Mouse (Mus musculus) small intestine, adult 2 months (tissue): ENCODE data around the gene Hoxa10.

Source experiments
- CTCF ChIP-seq: fragments of 200-500 bp; IDR thresholded peaks from 2 replicates; pipeline ENCODE4 v1.5.1; 2012; ENCODE audit warnings: low read depth, mild to moderate bottlenecking, control low read depth, inconsistent platforms, low read length, moderate library complexity, mixed read lengths; ENCODE audit not compliant: insufficient replicate concordance, insufficient read length; ENCODE audit errors: extremely low read depth
- POLR2A ChIP-seq: fragments of 200-500 bp; IDR thresholded peaks from 2 replicates; pipeline ENCODE4 v1.6.1; 2012; ENCODE audit warnings: low read depth, mild to moderate bottlenecking, control low read depth, inconsistent platforms, low read length, moderate library complexity

DNA sequence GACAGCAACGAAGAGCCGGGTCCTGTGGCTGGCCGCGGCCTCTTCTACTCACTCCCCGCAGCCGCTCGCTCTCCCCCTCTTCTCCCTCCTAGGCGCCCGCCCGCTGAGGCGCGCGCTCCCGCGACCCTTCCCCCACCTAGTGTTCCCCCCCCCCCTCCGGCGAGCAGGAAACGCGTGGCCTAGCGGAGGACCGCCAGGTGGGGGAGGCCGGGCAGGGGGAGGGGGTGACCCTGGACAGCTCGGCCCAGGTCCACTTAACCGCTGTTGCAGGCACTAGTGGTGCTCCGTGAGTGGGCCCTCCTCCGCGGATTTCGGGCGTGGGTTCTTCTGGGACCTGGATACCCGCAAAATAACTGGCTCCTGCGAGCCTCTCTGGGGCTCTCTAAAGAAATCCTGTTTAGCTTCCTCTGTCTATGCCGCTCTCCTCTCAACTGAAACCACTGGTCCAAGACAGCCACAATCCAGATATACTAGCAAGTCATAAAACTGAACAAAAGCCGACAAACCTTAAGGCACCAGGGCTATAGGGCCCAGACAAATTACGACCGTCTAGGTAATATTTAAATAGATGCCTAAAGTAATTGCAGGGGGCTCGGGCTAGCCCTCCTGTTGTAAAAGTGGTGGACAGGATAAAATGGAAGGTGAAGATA lies 10.0 kb downstream of the Hoxa10 start, which contains the start of gene Hoxa9:
- no peak for TF ChIP-seq POLR2A
- TF ChIP-seq CTCF, result no peak
